Mouse (Mus musculus): ENCODE results near the gene Gm48552. TPM values are rescaled to one million over a fixed set of nuclear protein-coding genes. Genes with fewer than 3 reads are reported as not detected.
A peak's percentile ranks its signal among the peaks of the same experiment; 100 is the strongest.

Gene Gm48552
- polyA plus RNA-seq, 1 experiment from 2014 or later = 0.77 TPM

- Histone ChIP-seq H3K4me3 (ENCODE audit: low read depth, low read length) (peak overlapping the region; percentile 24), H3K4me2 (ENCODE audit: low read depth, low read length) (peak overlapping the region; percentile 56), H3K36me3 (ENCODE audit: control insufficient read depth, insufficient read depth, low read length) (peaks cover 45% of the 10 kb centered on the region), H3K4me1 (ENCODE audit: control insufficient read depth, insufficient read depth, low read length) (peaks cover 54% of the 10 kb centered on the region), H3K27ac (replicated peaks; ENCODE audit: low read depth, low read length) (peak overlapping the region; percentile 93), H3K9me3 (ENCODE audit: control insufficient read depth, low read length) (no peaks in the 10 kb centered on the region), H3K27me3 (replicated peaks; ENCODE audit: control insufficient read depth, insufficient read depth, low read length) (no peaks in the 10 kb centered on the region), H3K9ac (ENCODE audit: low read depth, low read length) (peak overlapping the region; percentile 63)
- DNase-seq (ENCODE audit: low spot score) (peak; percentile 96), ATAC-seq (ENCODE audit: low read depth) (peak; percentile 84)
- WGBS = 0% methylated on average over 7 of the region's 26 CpGs
These were observed 27.9 kb downstream of the Gm48552 start for GRCm38 (mm10) chr10:81416581-81417226.

DNA sequence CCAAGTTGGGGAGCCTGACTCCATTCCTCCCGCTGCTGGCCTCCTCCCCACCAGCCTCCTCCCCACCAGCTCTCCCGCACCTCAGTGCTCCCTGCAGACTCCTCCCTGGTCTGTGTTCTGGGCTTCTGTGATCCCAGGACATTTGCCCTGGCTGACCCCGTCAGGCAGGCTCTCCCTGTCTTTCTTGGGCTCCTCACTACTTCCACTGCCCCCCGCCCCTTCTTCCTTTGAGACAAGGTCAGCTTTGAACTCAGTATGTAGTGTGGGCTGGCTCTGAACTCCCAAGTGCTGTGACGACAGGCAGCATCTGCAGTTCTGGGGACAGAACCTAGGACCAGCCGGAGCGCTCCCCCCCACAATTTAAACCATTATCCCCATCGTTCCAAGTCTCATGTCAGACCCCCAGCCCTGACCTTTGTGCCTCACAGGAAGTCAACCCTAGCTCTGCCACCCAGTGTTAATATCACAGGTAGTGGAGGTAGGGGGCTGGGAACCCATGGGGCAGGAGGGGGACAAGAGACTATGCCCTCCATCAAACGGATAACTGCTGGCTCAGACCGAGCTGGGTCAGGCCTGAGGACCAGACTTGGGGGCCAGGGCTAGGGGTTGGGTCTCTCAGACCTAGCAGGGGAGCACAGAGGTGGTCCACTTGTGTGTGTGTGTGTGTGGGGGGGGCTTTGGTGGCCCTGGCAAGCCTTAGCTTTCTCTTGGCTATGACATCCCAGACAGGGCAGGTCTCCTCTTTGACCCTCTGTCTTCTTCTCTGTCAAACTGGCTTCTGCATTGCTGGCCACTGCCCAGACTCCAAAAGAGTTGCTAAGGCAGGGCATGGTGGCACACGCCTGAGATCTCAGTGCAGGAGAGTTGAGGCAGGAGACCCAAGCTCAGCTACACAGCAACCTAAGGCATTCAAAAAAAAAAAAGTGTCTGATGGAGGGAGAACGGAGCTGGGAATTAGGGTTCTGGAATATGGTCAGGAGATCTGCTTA is 28.7 kb downstream of the Gm48552 start:
- H3K9ac ChIP-seq (ENCODE audit: low read depth, low read length) = peak overlapping the region; percentile 63
- ATAC-seq (ENCODE audit: low read depth) (no peak), DNase-seq (ENCODE audit: low spot score) (no peak)
- H3K9me3 ChIP-seq (ENCODE audit: control insufficient read depth, low read length) = no peaks in the 10 kb centered on the region
- H3K36me3 ChIP-seq (ENCODE audit: control insufficient read depth, insufficient read depth, low read length) = peaks cover 42% of the 10 kb centered on the region
- H3K27me3 ChIP-seq (replicated peaks; ENCODE audit: control insufficient read depth, insufficient read depth, low read length) = no peaks in the 10 kb centered on the region
- WGBS = 47% methylated on average over 11 of the region's 12 CpGs
- peak overlapping the region; percentile 56 for H3K4me2 ChIP-seq (ENCODE audit: low read depth, low read length)
- H3K4me1 ChIP-seq (ENCODE audit: control insufficient read depth, insufficient read depth, low read length) = peaks cover 48% of the 10 kb centered on the region
- H3K27ac ChIP-seq (replicated peaks; ENCODE audit: low read depth, low read length) = peak overlapping the region; percentile 93
- peak overlapping the region; percentile 24 for H3K4me3 ChIP-seq (ENCODE audit: low read depth, low read length)

DNA sequence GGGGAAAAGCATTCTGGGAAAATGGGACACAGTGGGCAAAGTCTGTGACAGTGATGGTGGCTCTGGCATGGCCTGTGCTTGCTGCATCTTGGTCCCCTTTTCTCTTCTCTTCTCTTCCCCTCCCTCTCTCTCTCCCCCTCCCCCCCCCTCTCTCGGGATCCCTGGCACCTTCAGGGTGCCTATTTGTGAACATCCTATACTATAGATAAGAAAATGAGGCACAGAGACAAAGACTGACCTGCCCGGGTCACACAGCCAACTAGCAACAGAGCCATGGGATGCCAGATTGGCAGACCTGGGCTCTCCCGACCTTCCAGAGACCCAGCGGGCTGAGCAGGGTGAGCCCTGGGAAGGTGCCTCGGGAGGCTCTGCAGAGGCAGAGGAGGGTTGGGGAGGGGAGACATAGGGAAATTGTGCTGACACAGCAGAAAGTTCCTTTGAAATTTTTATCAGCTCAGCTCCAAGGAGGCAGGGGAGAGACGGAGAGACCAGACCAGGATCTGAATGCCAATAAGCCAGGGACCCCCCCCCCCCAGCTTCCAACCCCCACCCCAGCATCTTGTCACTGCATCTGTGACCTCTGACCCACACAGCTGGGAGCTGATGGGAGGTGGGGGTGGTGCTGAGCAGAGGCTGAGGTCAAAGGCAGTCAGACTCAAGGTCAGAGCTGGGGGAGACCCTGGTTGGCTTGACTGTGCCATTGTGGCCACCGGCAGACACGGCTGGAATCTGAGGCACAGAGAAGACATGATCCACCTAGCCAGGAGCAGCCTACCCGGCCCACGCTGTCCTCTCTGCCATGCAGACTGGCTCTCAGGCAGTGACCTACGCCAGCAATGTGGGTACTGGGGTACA is 29.6 kb downstream of the Gm48552 start:
- Histone ChIP-seq H3K4me1 (ENCODE audit: control insufficient read depth, insufficient read depth, low read length) (peaks cover 41% of the 10 kb centered on the region), H3K36me3 (ENCODE audit: control insufficient read depth, insufficient read depth, low read length) (peaks cover 33% of the 10 kb centered on the region), H3K4me2 (ENCODE audit: low read depth, low read length) (no peak overlapping the region), H3K4me3 (ENCODE audit: low read depth, low read length) (no peak overlapping the region), H3K27me3 (replicated peaks; ENCODE audit: control insufficient read depth, insufficient read depth, low read length) (no peaks in the 10 kb centered on the region), H3K9me3 (ENCODE audit: control insufficient read depth, low read length) (no peaks in the 10 kb centered on the region), H3K27ac (replicated peaks; ENCODE audit: low read depth, low read length) (peak overlapping the region; percentile 93), H3K9ac (ENCODE audit: low read depth, low read length) (peak overlapping the region; percentile 63)
- DNase-seq (ENCODE audit: low spot score) (no peak), ATAC-seq (ENCODE audit: low read depth) (no peak)
- WGBS = 45% methylated on average over 11 of the region's 11 CpGs

- Histone ChIP-seq H3K4me1 (ENCODE audit: control insufficient read depth, insufficient read depth, low read length) (peaks cover 36% of the 10 kb centered on the region), H3K36me3 (ENCODE audit: control insufficient read depth, insufficient read depth, low read length) (peaks cover 33% of the 10 kb centered on the region), H3K9me3 (ENCODE audit: control insufficient read depth, low read length) (no peaks in the 10 kb centered on the region), H3K27me3 (replicated peaks; ENCODE audit: control insufficient read depth, insufficient read depth, low read length) (no peaks in the 10 kb centered on the region), H3K4me2 (ENCODE audit: low read depth, low read length) (no peak overlapping the region), H3K9ac (ENCODE audit: low read depth, low read length) (no peak overlapping the region; the same call in 1 of the 2 replicates), H3K4me3 (ENCODE audit: low read depth, low read length) (no peak overlapping the region), H3K27ac (replicated peaks; ENCODE audit: low read depth, low read length) (0 out of 2 replicates have a peak overlapping the region, but pooled peaks have one; percentile 93)
- 93% methylated on average over 10 of the region's 10 CpGs for WGBS
- DNase-seq (ENCODE audit: low spot score) (no peak), ATAC-seq (ENCODE audit: low read depth) (no peak)
These were observed 30.5 kb downstream of the Gm48552 start for GRCm38 (mm10) chr10:81419111-81419928.

DNA sequence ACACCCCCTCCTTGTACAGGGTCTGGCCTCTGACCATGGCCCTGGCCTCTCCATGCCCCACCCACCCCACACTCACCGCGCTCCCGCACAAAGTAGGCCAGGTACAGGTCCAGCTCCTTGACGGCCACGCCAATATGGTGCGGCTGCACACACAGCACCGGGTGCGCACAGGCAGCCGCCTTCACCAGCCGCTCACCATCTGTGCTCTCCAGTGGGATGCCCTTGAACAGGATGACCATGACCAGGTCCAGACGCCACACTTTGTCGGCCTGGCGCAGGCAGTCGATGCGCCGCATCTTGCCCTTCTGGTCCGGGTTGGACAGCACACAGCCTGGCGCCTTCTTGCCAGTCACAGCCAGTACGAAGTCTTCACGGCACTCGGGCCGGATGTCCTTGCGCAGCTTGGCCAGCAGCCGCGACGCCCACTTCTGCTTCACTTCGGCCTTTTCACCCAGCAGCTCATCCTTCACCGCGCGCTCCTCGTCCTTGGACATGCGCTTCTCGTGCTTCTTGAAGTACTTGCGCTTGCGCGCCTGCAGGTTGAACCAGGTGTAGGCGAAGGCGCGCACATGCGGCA is 31.5 kb downstream of the Gm48552 start:
- DNase-seq (ENCODE audit: low spot score) = no peak
- H3K9me3 ChIP-seq (ENCODE audit: control insufficient read depth, low read length) = no peaks in the 10 kb centered on the region
- H3K4me1 ChIP-seq (ENCODE audit: control insufficient read depth, insufficient read depth, low read length) = peaks cover 38% of the 10 kb centered on the region
- no peak overlapping the region for H3K4me3 ChIP-seq (ENCODE audit: low read depth, low read length)
- WGBS = 90% methylated on average over 40 of the region's 40 CpGs
- H3K36me3 ChIP-seq (ENCODE audit: control insufficient read depth, insufficient read depth, low read length) = peaks cover 33% of the 10 kb centered on the region
- no peak for ATAC-seq (ENCODE audit: low read depth)
- H3K27me3 ChIP-seq (replicated peaks; ENCODE audit: control insufficient read depth, insufficient read depth, low read length) = no peaks in the 10 kb centered on the region; the same call in 1 of the 2 replicates
- H3K4me2 ChIP-seq (ENCODE audit: low read depth, low read length) = no peak overlapping the region
- no peak overlapping the region for H3K9ac ChIP-seq (ENCODE audit: low read depth, low read length)
- no peak overlapping the region for H3K27ac ChIP-seq (replicated peaks; ENCODE audit: low read depth, low read length)

DNA sequence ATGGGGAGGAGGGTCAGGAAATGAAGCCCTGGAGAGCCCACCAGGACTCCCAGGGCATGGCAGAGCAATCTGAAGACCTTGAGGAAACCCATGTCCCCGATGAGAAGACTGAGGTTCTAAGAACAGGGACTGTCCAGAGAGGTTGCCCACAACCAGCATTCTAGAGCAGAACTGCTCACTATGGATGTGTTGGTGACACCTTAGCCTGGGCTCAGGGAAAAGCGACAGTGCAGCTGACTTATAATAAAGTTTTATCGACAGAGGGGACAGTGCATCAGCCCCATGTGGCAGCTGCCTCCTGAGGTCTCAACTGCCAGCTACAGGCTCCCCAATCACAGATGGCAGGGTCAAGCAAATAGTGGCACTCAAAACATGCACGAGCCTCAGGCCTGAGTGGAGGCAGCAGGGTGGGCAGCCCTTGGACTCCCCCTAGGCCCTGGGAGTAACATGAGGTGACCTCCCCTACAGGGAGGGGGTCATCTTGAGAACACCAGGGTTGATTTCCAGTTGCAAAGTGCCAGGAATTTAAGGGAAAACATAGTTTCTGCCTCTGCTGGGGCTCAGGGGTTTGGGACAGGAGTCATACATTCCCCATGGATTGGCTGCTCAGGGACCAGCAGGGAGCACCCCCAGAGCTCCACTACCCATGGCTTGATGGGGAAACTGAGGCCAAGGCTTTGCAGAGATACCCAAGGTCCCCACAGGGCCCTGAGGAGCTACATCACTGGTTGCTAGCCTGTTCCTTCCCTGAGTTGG is 32.4 kb downstream of the Gm48552 start:
- H3K9ac ChIP-seq (ENCODE audit: low read depth, low read length) = no peak overlapping the region
- no peak overlapping the region for H3K4me2 ChIP-seq (ENCODE audit: low read depth, low read length)
- peaks cover 33% of the 10 kb centered on the region for H3K36me3 ChIP-seq (ENCODE audit: control insufficient read depth, insufficient read depth, low read length)
- H3K4me1 ChIP-seq (ENCODE audit: control insufficient read depth, insufficient read depth, low read length) = peaks cover 35% of the 10 kb centered on the region
- H3K9me3 ChIP-seq (ENCODE audit: control insufficient read depth, low read length) = no peaks in the 10 kb centered on the region
- 73% methylated on average over 4 of the region's 4 CpGs for WGBS
- ATAC-seq (ENCODE audit: low read depth) (no peak), DNase-seq (ENCODE audit: low spot score) (no peak)
- H3K27ac ChIP-seq (replicated peaks; ENCODE audit: low read depth, low read length) = no peak overlapping the region
- H3K4me3 ChIP-seq (ENCODE audit: low read depth, low read length) = no peak overlapping the region
- no peaks in the 10 kb centered on the region; the same call in none of the 2 replicates for H3K27me3 ChIP-seq (replicated peaks; ENCODE audit: control insufficient read depth, insufficient read depth, low read length)

GRCm38 (mm10) chr10:81421797-81422100 is 32.9 kb downstream of the Gm48552 start:
- H3K4me1 ChIP-seq (ENCODE audit: control insufficient read depth, insufficient read depth, low read length) = peaks cover 30% of the 10 kb centered on the region
- no peak overlapping the region for H3K27ac ChIP-seq (replicated peaks; ENCODE audit: low read depth, low read length)
- no peaks in the 10 kb centered on the region for H3K9me3 ChIP-seq (ENCODE audit: control insufficient read depth, low read length)
- DNase-seq (ENCODE audit: low spot score) (no peak), ATAC-seq (ENCODE audit: low read depth) (no peak)
- H3K27me3 ChIP-seq (replicated peaks; ENCODE audit: control insufficient read depth, insufficient read depth, low read length) = no peaks in the 10 kb centered on the region; the same call in none of the 2 replicates
- H3K9ac ChIP-seq (ENCODE audit: low read depth, low read length) = no peak overlapping the region
- WGBS = 77% methylated on average over 3 of the region's 5 CpGs
- H3K36me3 ChIP-seq (ENCODE audit: control insufficient read depth, insufficient read depth, low read length) = peaks cover 33% of the 10 kb centered on the region
- H3K4me2 ChIP-seq (ENCODE audit: low read depth, low read length) = no peak overlapping the region
- H3K4me3 ChIP-seq (ENCODE audit: low read depth, low read length) = no peak overlapping the region
